Mouse (Mus musculus) gastrocnemius, adult 2 months (tissue): Measurements from ENCODE around the gene Hpcal1. TPM values are rescaled to one million over a fixed set of nuclear protein-coding genes. Genes with fewer than 3 reads are reported as not detected.
"Not testable (repeated sequence)": the region's sequence is repeated elsewhere in the genome, so short reads cannot be mapped to it uniquely, and the experiment has no call there.

Source experiments
- DNase-seq: peaks from one replicate; pipeline ENCODE4 v3.0.0; 2022
- H3K27ac ChIP-seq: fragments of 200-600 bp; 2 replicates; pipeline ENCODE4 v1.8.1; 2022; ENCODE audit warnings: mild to moderate bottlenecking
- H3K4me3 ChIP-seq: fragments of 200-600 bp; 2 replicates; pipeline ENCODE4 v1.8.1; 2022; ENCODE audit warnings: mild to moderate bottlenecking, moderate library complexity
- CTCF ChIP-seq: fragments of 200-600 bp; IDR thresholded peaks from 2 replicates; pipeline ENCODE4 v1.8.1; 2022; ENCODE audit warnings: antibody characterized with exemption, mild to moderate bottlenecking, moderate library complexity
- intact Hi-C: fragments of 180-260 bp; cut with DNase I; formaldehyde crosslinking; loops from one replicate; pipeline ENCODE4 v1.15.1; 2025
- total RNA-seq, 2 experiments: library from RNA; stranded (reverse); gene quantifications; 2 replicates each; pipeline ENCODE4 v1.2.3; 2021

Gene Hpcal1
- total RNA-seq, 2 experiments from 2014 or later = 4.8 to 10.3 TPM

- TF ChIP-seq CTCF = no peak
- no peak overlapping the region for H3K4me3 ChIP-seq
- no peak overlapping the region for H3K27ac ChIP-seq
- no peak for DNase-seq
- intact Hi-C loops = loop anchor here (10.0 kb wide), 1 partner anchor 428 kb away; no protein-coding TSS in a partner anchor
Measured at GRCm38 (mm10) chr12:17792756-17793155, 102.1 kb downstream of the Hpcal1 start.

DNA sequence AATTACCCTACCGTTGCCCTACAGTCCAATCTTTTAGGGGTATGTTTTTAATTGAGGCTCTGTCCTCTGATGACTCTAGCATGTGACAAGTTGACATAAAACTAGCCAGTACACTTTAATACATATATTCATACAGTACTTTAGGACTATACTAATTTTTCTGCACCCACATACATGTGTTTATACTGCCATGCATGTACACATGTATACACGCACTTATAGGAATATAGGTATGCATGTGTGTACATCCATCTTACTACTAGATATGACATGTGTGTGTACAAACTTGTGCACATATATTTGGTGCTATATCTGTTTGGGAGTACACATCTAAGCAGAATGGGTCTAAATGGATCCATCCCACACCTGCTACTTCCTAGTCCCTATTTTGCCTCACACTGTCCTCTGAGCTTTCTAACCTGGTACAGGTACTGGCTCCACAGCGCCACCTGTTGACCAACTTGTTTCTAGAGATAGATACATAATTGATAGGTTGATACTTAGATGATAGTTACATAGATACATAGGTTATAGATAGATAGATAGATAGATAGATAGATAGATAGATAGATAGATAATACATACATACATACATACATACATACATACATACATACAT is 105.1 kb downstream of the Hpcal1 start:
- peak; percentile 69 for DNase-seq
- Histone ChIP-seq H3K4me3 (no peak overlapping the region), H3K27ac (no peak overlapping the region)
- intact Hi-C loops = loop anchor here (2.0 to 10.0 kb wide), 3 partner anchors 103 to 431 kb away; partner anchors contain the start of gene Hpcal1
- TF ChIP-seq CTCF = peak; percentile 65

DNA sequence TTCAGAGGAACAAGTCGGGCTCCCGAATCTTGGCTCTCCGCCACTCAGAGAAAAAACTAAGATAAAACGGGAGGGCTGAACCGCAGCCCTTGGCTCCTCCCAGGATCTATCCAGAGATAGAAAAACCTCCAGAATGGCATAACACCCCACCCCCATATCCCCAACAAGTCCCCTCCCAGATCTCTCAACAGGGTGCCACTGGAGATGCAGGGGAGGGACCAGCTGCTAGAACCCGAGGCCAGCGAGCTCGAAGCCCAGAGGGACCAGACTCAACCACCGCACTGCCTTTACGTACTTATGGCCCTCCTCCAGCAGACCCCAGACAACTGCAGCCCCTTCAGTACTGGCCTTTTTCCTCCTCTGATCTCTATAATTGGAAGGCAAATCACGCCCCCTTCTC is 107.6 kb downstream of the Hpcal1 start:
- not testable (repeated sequence) for H3K27ac ChIP-seq, DNase-seq, H3K4me3 ChIP-seq
- intact Hi-C loops = loop anchor here (5.0 to 10.0 kb wide), 2 partner anchors 106 to 433 kb away; partner anchors contain the start of gene Hpcal1

DNA sequence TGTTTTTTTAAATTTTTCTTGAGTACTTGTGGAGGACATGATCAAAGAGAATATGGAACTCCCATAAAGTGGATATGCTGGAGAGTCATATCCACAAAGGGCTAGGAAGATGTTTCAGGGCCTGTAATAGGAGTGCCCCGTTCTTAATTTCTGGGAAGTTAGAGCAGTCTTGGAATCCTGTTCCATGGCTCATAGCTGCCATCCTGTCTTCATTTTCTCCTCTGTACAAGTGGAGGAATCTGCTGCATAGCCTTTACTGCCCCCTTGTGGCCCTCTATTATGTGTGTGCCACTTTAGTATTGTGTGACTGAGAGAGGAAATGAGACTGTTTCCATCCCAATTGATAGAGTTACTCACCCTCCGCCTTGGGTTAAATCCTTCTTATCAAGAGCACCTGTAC is 117.9 kb downstream of the Hpcal1 start:
- no peak overlapping the region for H3K4me3 ChIP-seq
- H3K27ac ChIP-seq = no peak overlapping the region
- peak; percentile 46 for DNase-seq
- TF ChIP-seq CTCF = peak; percentile 79
- intact Hi-C loops = loop anchor here (1.0 kb wide), 1 partner anchor 254 kb away; no protein-coding TSS in a partner anchor

- intact Hi-C loops, H3K27ac ChIP-seq, DNase-seq, H3K4me3 ChIP-seq: not testable (repeated sequence)
Measured at GRCm38 (mm10) chr12:17835279-17835678, 144.6 kb downstream of the Hpcal1 start.

Other genes with a start within 250 kb of the Hpcal1 start
- gene Odc1, start 146.1 kb upstream of the Hpcal1 start, total RNA-seq = 100 to 1,000 TPM in 1 of 2 experiments, 10 to 100 TPM in 1; 50.3 to 379 TPM